Mouse (Mus musculus): ENCODE results near the gene Soat1.
"Not testable (repeated sequence)": the region's sequence is repeated elsewhere in the genome, so short reads cannot be mapped to it uniquely, and the experiment has no call there.

DNA sequence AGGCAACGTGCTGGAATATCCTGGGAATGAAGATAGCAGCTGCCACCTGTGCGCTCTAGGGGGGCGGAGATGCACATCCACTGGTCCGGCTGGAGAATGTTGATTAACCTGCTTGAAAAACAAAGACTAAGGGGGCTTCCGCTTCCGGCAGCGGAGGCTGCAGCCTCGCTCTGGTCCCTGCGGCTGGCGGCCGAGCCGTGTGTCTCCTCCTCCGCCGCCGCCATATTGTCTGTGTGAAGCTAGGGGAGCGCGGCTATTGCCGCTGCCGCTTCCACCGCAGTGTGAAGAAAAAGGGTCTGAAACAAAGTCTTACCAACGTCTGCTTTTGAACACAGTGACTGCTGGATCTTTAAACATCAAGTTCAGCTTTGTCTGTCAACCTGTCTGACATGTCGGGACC lies 49.7 kb upstream of the Soat1 start, which contains the start of gene Gm10031:
- TF ChIP-seq FLI1 (IDR thresholded peaks at IDR 0.05; ENCODE audit: low read length); GATA1 (IDR thresholded peaks at IDR 0.05; ENCODE audit: borderline replicate concordance, low read length): not testable (repeated sequence)
